In the genomic region with DNA sequence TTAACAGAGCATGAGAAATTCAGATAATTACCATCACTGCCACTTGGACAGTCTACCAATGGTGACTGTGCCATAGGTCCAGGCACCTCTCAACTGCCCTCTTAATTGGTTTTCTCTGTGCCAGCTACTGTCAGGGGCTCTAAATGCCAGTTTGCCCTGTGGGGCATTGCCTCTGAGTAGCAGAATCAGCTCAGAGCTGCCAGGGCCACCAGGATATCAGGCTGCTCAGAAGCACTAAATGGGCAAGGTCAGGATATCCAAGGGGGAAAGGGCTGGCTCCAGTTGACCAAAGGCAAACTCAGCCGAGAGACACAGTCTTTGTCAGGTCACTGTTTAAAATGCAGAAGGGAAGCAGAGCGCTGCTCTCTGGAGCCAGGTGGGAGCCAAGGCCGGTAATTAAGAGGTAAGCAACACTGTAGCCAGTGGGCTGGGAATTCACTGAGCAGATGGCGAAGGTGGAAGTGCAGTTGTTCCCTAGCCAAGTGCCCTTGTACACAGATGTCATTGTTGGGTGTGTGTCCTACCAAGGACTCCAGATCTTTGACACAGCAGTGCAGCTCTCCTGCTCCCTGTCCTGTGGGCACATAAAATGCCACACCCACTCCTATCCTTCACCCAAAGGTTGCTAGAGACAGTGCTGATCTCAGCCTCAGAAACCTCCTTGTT, we compare ENCODE assay signal across 14 mouse cellular contexts.
DNase-seq lines count a peak whose midpoint lies in the region; ATAC-seq and TF ChIP-seq lines count a peak whose summit lies in the region.
"Had no signal": no experiment of that assay in that cellular context is flagged by ENCODE, and none has a peak within 500 bp of the region (broad histone marks: within the 10 kb centered on the region; RNA-seq: fewer than 3 reads in every experiment).

No protein-coding gene starts in this region.

- H3K9me3 ChIP-seq in hindbrain, embryonic 13.5 days: no peaks in the 10 kb centered on the region
- H3K9me3 ChIP-seq in hindbrain, embryonic 11.5 days (ENCODE audit: control insufficient read depth, low read length): no peaks in the 10 kb centered on the region
- no peaks in the 10 kb centered on the region for H3K9me3 ChIP-seq in limb, embryonic 11.5 days (ENCODE audit: control insufficient read depth, low read length)
- H3K9me3 ChIP-seq: intestine, embryonic 15.5 days; liver, embryonic 13.5 days had no signal

- H3K27me3 ChIP-seq in hindbrain, embryonic 13.5 days: no peaks in the 10 kb centered on the region
- no peaks in the 10 kb centered on the region for H3K27me3 ChIP-seq in hindbrain, embryonic 11.5 days (ENCODE audit: control insufficient read depth, insufficient read depth, low read length)
- no peaks in the 10 kb centered on the region for H3K27me3 ChIP-seq in limb, embryonic 11.5 days (ENCODE audit: control insufficient read depth, insufficient read depth, low read length)
- H3K27me3 ChIP-seq: intestine, embryonic 15.5 days; liver, embryonic 13.5 days had no signal

- H3K4me3 ChIP-seq in hindbrain, embryonic 13.5 days: no peak overlapping the region
- no peak overlapping the region for H3K4me3 ChIP-seq in hindbrain, embryonic 11.5 days (ENCODE audit: low read depth, low read length)
- H3K4me3 ChIP-seq in limb, embryonic 11.5 days (ENCODE audit: low read depth, low read length): no peak overlapping the region
- H3K4me3 ChIP-seq: intestine, embryonic 15.5 days; liver, embryonic 13.5 days had no signal

- TF ChIP-seq CTCF in brain, embryonic 14.5 days (IDR thresholded peaks at IDR 0.05; ENCODE audit: borderline replicate concordance, extremely low read depth, insufficient read depth, insufficient read length): no peak

- intact Hi-C loops in heart, postnatal 14 days (cut with DNase I): no loop called here

- no peak overlapping the region for H3K4me2 ChIP-seq in hindbrain, embryonic 13.5 days
- no peak overlapping the region for H3K4me2 ChIP-seq in hindbrain, embryonic 11.5 days (replicated peaks; ENCODE audit: low read depth, low read length)
- H3K4me2 ChIP-seq in limb, embryonic 11.5 days (ENCODE audit: low read depth, severe bottlenecking): no peak overlapping the region
- H3K4me2 ChIP-seq: intestine, embryonic 15.5 days; liver, embryonic 13.5 days had no signal

- WGBS in hindbrain, embryonic 13.5 days: 69% methylated on average over 4 of the region's 4 CpGs
- 72% methylated on average over 4 of the region's 4 CpGs for WGBS in hindbrain, embryonic 11.5 days
- WGBS in limb, embryonic 11.5 days: 52% methylated on average over 4 of the region's 4 CpGs

- peak overlapping the region; percentile 44; the same call in 1 of the 2 replicates for H3K27ac ChIP-seq in hindbrain, embryonic 13.5 days
- H3K27ac ChIP-seq in hindbrain, embryonic 11.5 days (ENCODE audit: low read depth, low read length): no peak overlapping the region
- 0 out of 2 replicates have a peak overlapping the region, but pooled peaks have one; percentile 12 for H3K27ac ChIP-seq in limb, embryonic 11.5 days (replicated peaks; ENCODE audit: low read depth, low read length)
- H3K27ac ChIP-seq: intestine, embryonic 15.5 days; liver, embryonic 13.5 days had no signal

- no peaks in the 10 kb centered on the region for H3K36me3 ChIP-seq in hindbrain, embryonic 13.5 days
- no peaks in the 10 kb centered on the region for H3K36me3 ChIP-seq in hindbrain, embryonic 11.5 days (ENCODE audit: control insufficient read depth, insufficient read depth, low read length)
- H3K36me3 ChIP-seq in limb, embryonic 11.5 days (ENCODE audit: control insufficient read depth, insufficient read depth, low read length): no peaks in the 10 kb centered on the region
- H3K36me3 ChIP-seq: intestine, embryonic 15.5 days; liver, embryonic 13.5 days had no signal

- H3K9ac ChIP-seq in hindbrain, embryonic 13.5 days: no peak overlapping the region
- no peak overlapping the region for H3K9ac ChIP-seq in hindbrain, embryonic 11.5 days (ENCODE audit: low read depth, low read length)
- peak overlapping the region; percentile 27; the same call in 1 of the 2 replicates for H3K9ac ChIP-seq in limb, embryonic 11.5 days (ENCODE audit: low read length)
- H3K9ac ChIP-seq: intestine, embryonic 15.5 days; liver, embryonic 13.5 days had no signal

- peaks cover 29% of the 10 kb centered on the region for H3K4me1 ChIP-seq in hindbrain, embryonic 13.5 days (replicated peaks)
- H3K4me1 ChIP-seq in hindbrain, embryonic 11.5 days (replicated peaks; ENCODE audit: control insufficient read depth, insufficient read depth, low read length): no peaks in the 10 kb centered on the region; the same call in 1 of the 2 replicates
- H3K4me1 ChIP-seq in limb, embryonic 11.5 days (ENCODE audit: control insufficient read depth, insufficient read depth, low read length): peaks cover 21% of the 10 kb centered on the region
- H3K4me1 ChIP-seq: intestine, embryonic 15.5 days; liver, embryonic 13.5 days had no signal

- DNase-seq in hindbrain, embryonic 11.5 days (ENCODE audit: low spot score): no peak
- DNase-seq in brain, embryonic 14.5 days (ENCODE audit: low read depth): peak; percentile 77
- DNase-seq in cerebellum, postnatal 14 days: peak; percentile 74 to 78
- DNase-seq in limb, embryonic 11.5 days (ENCODE audit: low spot score): no peak
- DNase-seq in heart, postnatal 14 days: no peak
- no peak for DNase-seq in adrenal gland, postnatal 36 days
- DNase-seq: kidney, postnatal 10 days; layer of hippocampus, postnatal 36 days; liver, embryonic 13.5 days; lung, postnatal 36 days; thymus, postnatal 25 days had no signal

- ATAC-seq in hindbrain, embryonic 13.5 days (ENCODE audit: low FRiP score): no peak
- no peak for ATAC-seq in hindbrain, embryonic 11.5 days (ENCODE audit: low FRiP score)
- no peak for ATAC-seq in limb, embryonic 11.5 days (ENCODE audit: insufficient number of reproducible peaks, low FRiP score, low TSS enrichment, low read depth)
- ATAC-seq: CD4-positive, CD25-positive, alpha-beta regulatory T cell, adult 4 months; intestine, embryonic 15.5 days had no signal

- no peak for TF ChIP-seq POLR2A in brain, embryonic 14.5 days (IDR thresholded peaks at IDR 0.05; ENCODE audit: borderline replicate concordance, extremely low read depth, insufficient read depth, insufficient read length, poor library complexity, severe bottlenecking)

Comparison
In these comparisons a context has a peak if more than half of its experiments do, and no peak if none do; other contexts are left out.
1. DNase-seq: peak in brain, embryonic 14.5 days (single experiment) and cerebellum, postnatal 14 days (2 of 2); none in hindbrain, embryonic 11.5 days (single experiment), limb, embryonic 11.5 days (single experiment), heart, postnatal 14 days (0 of 2) and adrenal gland, postnatal 36 days (0 of 2).